Mouse (Mus musculus) heart, embryonic 16.5 days (tissue): ENCODE measurements at regions not wholly inside any gene's neighbourhood (a gene's known extent, or its start where the extent isn't known, plus 50 kb on each side); places are given as distances from the start of the nearest gene placed in this dataset.

ENCODE experiments used
- ATAC-seq: fragments of 200-750 bp; cut with Nextera tagmentation; replicated peaks from 2 replicates; pipeline ENCODE4 v1.8.0; 2017; ENCODE audit warnings: moderate number of reproducible peaks; ENCODE audit not compliant: insufficient read depth, low FRiP score; ENCODE audit errors: extremely low read depth
- H3K27ac ChIP-seq: fragments of 300-500 bp; sonication (generic); 2 replicates; pipeline ENCODE4 v1.5.1; 2014; ENCODE audit warnings: mild to moderate bottlenecking, low read length, control low read depth, moderate library complexity
- H3K27me3 ChIP-seq: fragments of 300-500 bp; sonication (generic); 2 replicates; pipeline ENCODE4 v1.6.1; 2014; ENCODE audit warnings: low read length, mixed read lengths; ENCODE audit not compliant: control insufficient read depth, insufficient read depth
- H3K36me3 ChIP-seq: fragments of 300-500 bp; sonication (generic); 2 replicates; pipeline ENCODE4 v1.6.1; 2014; ENCODE audit not compliant: control insufficient read depth, insufficient read depth
- H3K4me1 ChIP-seq: fragments of 300-500 bp; sonication (generic); 2 replicates; pipeline ENCODE4 v1.6.1; 2014; ENCODE audit warnings: low read length, mixed read lengths; ENCODE audit not compliant: control insufficient read depth, insufficient read depth
- H3K4me2 ChIP-seq: fragments of 300-500 bp; sonication (generic); 2 replicates; pipeline ENCODE4 v1.6.1; 2014; ENCODE audit warnings: low read depth, mild to moderate bottlenecking, control low read depth, low read length
- H3K4me3 ChIP-seq: fragments of 300-500 bp; sonication (generic); 2 replicates; pipeline ENCODE4 v1.5.1; 2014; ENCODE audit warnings: mild to moderate bottlenecking, control low read depth, low read length
- H3K9ac ChIP-seq: fragments of 300-500 bp; sonication (generic); 2 replicates; pipeline ENCODE4 v1.6.1; 2014; ENCODE audit warnings: low read length, control low read depth
- H3K9me3 ChIP-seq: fragments of 300-500 bp; sonication (generic); replicated peaks from 2 replicates; pipeline ENCODE4 v1.6.1; 2016; ENCODE audit warnings: low read length; ENCODE audit not compliant: control insufficient read depth
- WGBS: fragments of 180-500 bp; shearing (Covaris S2); extraction: QIAGEN DNeasy Blood & Tissue Kit; methylation state at CpG from one replicate; pipeline ENCODE4 v1.1.7; 2014; 5-methylcytosine and 5-hydroxymethylcytosine counted together

DNA sequence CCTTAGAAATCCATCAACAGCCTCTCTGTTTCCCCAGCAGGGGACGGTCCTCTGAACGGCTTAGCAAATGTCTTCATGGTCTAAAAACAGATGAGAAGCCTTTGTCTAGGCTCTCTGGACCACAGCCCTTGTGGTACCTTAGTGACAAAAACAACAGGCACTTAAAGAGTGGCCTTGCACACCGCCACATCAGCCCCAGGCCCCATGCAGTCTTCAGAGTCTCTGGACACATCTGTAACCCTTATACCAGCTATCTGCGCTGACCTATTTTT is 87.2 kb upstream of the Npas2 start:
- Histone ChIP-seq H3K27ac (no peak overlapping the region; the same call in 1 of the 2 replicates), H3K36me3 (no peaks in the 10 kb centered on the region), H3K9ac (no peak overlapping the region), H3K4me1 (peaks cover 15% of the 10 kb centered on the region), H3K4me2 (no peak overlapping the region), H3K27me3 (no peaks in the 10 kb centered on the region), H3K9me3 (no peaks in the 10 kb centered on the region), H3K4me3 (no peak overlapping the region)
- WGBS, result 71% methylated on average over 4 of the region's 4 CpGs
- no peak for ATAC-seq

DNA sequence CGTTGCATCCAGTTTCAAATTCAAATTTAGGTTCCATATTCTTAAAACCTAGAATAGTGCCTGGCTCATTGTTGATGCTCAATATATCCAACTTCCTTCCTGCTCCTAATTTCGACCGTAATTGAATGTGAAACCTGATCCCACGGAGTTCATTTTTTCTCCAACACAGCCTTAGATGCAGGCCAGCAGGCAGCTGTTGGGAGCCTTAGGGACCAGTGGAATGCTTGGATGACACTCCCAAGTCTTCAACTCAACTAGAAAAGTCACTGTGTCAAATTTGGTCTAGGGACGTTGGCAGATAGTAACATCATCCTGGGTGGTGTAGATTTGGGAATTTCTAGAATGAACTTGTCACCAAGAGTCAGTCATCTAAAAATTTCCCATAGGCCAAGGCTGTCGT is 86.9 kb upstream of the Npas2 start:
- Histone ChIP-seq H3K9ac (no peak overlapping the region), H3K4me1 (peaks cover 15% of the 10 kb centered on the region), H3K4me2 (no peak overlapping the region), H3K36me3 (no peaks in the 10 kb centered on the region), H3K27me3 (no peaks in the 10 kb centered on the region), H3K27ac (no peak overlapping the region; the same call in 1 of the 2 replicates), H3K4me3 (no peak overlapping the region), H3K9me3 (no peaks in the 10 kb centered on the region)
- ATAC-seq, result no peak
- 68% methylated on average over 6 of the region's 6 CpGs for WGBS

DNA sequence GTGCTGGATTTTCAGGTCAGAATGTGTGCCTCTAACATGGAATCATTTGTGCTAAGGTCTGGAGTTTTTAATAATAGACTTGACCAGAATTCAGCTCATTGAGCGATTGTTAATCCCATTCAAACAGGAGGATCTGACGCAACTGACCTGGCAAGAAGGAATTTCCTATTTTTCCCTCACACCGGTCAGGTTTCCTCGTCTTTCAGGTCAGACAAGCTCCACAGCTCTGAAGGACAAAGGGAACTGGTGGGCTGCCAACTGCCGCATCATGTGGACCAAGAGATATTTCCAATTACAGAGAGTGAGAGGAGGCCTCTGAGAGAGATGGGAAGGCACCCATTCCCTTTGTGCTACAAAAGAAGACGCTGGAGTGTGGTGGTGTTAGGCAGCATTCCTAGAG is 77.2 kb upstream of the Npas2 start:
- no peak overlapping the region for H3K9ac ChIP-seq
- ATAC-seq, result no peak
- H3K27me3 ChIP-seq, result no peaks in the 10 kb centered on the region
- no peaks in the 10 kb centered on the region for H3K4me1 ChIP-seq
- H3K9me3 ChIP-seq, result no peaks in the 10 kb centered on the region; the same call in 1 of the 2 replicates
- H3K36me3 ChIP-seq, result no peaks in the 10 kb centered on the region
- no peak overlapping the region for H3K27ac ChIP-seq
- H3K4me3 ChIP-seq, result no peak overlapping the region
- 84% methylated on average over 6 of the region's 6 CpGs for WGBS
- H3K4me2 ChIP-seq, result no peak overlapping the region

DNA sequence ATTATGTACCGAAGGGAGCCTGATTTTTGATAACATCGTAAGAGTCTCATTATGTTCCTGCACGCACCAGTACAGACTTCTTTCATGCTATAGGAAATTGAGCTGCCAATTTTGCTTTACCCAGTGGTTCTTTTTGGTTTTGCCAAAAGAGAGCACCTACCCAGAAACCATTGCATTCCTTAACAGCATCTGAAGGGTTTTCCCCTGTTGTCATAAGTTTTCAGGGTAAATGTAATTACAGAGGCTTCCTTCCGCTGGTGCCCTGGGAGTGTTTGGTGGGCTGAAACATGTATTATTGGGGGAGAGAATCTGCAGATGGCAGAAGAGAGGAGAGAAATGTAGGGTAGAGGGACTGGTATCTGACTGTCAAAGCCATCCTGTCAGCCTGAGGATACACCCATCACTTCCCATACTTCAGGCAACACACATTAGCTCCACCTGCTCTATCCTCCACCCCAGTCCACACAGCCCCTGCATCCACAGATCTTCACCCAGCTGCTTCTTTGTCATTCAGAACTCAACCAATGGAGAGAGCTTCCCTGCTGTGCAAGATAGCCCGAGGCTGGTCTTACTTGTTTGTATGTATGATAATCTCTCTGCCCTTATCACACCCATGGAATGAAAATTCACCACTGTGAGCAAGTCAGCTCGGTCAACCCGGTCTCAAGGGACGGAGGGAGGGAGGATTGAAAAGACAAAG is 71.1 kb upstream of the Npas2 start:
- H3K9me3 ChIP-seq, result peaks cover 4% of the 10 kb centered on the region; the same call in 1 of the 2 replicates
- no peak overlapping the region for H3K9ac ChIP-seq
- no peak overlapping the region for H3K4me2 ChIP-seq
- H3K27me3 ChIP-seq, result no peaks in the 10 kb centered on the region
- 55% methylated on average over 8 of the region's 8 CpGs for WGBS
- H3K4me3 ChIP-seq, result no peak overlapping the region
- H3K4me1 ChIP-seq, result peaks cover 8% of the 10 kb centered on the region
- no peak for ATAC-seq
- H3K36me3 ChIP-seq, result no peaks in the 10 kb centered on the region
- no peak overlapping the region for H3K27ac ChIP-seq

DNA sequence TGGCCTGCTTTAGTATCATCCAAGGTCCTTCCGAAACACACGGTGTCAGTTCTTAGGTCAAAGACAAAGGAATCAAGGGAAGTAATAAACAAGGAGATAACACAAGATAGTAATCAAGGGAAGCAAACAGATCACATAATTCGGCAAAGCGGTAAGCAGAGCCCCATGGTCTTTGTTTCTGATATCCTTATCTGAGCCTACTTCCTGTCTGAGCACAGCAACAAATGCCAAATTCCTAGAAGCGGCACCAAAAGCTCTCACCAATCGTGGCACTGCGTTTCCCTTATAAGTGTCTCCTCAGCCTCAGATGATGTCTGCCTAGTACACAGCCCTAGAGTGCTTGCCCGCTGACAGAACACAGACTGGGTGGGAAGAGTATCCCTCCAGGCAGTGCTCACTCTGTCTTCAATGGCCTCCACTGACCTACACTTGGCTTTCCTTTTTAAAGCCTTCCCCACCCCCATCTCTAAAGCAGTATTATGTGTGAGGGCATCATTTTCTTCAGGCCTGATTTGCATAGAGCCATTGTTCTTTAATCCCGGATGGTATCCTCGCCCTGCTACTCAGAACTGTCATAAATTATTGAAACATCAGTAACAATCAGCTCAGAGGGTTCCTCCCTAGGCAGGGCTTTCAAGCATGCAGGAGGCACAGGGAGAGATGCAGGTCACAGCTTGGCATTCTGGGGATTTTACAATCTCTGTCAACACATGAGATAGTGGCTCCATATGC is 70.3 kb upstream of the Npas2 start:
- H3K27ac ChIP-seq, result no peak overlapping the region
- ATAC-seq, result no peak
- no peaks in the 10 kb centered on the region for H3K27me3 ChIP-seq
- no peaks in the 10 kb centered on the region for H3K36me3 ChIP-seq
- no peak overlapping the region for H3K9ac ChIP-seq
- 26% methylated on average over 10 of the region's 10 CpGs for WGBS
- H3K4me2 ChIP-seq, result no peak overlapping the region
- peaks cover 8% of the 10 kb centered on the region for H3K4me1 ChIP-seq
- peaks cover 4% of the 10 kb centered on the region; the same call in 1 of the 2 replicates for H3K9me3 ChIP-seq
- H3K4me3 ChIP-seq, result no peak overlapping the region

DNA sequence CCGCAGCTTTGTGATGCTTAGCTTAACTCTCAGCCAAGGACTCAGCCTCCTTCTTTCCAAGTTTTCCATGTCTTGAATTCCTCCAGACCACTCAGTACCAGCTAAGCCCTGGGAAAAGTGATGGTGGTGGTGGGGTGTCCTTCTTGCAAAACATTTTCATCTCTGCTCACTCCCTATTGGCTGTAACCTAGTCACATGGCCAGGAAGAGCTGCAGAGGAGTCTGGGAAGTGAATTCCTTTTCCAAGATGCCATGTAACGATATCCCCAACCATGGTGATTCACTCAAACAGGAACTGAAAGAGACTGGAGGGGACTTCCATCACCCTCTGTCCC is 69.8 kb upstream of the Npas2 start:
- Histone ChIP-seq H3K4me2 (no peak overlapping the region), H3K4me1 (peaks cover 8% of the 10 kb centered on the region), H3K4me3 (no peak overlapping the region), H3K36me3 (no peaks in the 10 kb centered on the region), H3K9me3 (peaks cover 4% of the 10 kb centered on the region; the same call in 1 of the 2 replicates), H3K27me3 (no peaks in the 10 kb centered on the region), H3K27ac (no peak overlapping the region), H3K9ac (no peak overlapping the region)
- WGBS, result 56% methylated on average over 2 of the region's 2 CpGs
- no peak for ATAC-seq

DNA sequence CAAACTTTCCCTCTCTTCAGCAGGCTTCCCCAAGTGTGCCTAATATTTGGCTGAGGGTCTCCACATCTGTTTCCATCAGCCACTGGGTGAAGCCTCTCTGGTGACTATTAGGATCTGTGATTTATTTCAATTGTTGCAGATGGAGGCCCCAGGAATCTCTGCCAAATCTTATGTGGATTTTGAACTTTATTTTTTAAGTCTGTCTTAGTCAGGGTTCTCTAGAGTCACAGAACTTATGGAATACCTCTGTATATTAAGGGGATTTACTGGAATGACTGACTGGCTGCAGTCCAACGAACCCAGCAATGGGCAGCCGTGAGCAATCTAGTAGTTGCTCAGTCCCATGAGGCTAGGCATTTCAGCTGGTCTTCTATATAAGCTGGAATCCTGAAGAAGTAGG is 59.0 kb upstream of the Npas2 start:
- Histone ChIP-seq H3K4me1 (no peaks in the 10 kb centered on the region), H3K4me2 (no peak overlapping the region), H3K9me3 (no peaks in the 10 kb centered on the region), H3K4me3 (no peak overlapping the region), H3K9ac (no peak overlapping the region), H3K36me3 (no peaks in the 10 kb centered on the region), H3K27ac (no peak overlapping the region), H3K27me3 (no peaks in the 10 kb centered on the region)
- no peak for ATAC-seq
- 67% methylated on average over 2 of the region's 2 CpGs for WGBS

DNA sequence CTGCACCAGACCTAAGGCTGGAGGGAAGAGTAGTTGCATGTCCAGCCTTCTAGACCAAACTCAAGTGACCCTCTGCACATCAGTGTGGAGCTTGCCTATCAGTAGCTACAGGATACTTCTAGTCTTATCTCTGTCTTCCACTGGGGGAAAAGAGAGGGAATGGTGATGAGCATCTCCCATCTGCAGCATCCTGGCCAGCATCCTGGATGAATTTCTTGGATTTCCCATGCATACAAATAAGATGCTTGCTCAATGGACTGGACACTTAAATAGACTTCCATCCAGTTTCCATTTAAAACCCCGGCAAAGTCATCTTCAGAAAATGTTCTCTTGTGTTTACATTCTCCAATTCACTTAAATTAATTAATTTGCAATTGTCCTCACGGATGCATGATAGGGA is 50.5 kb upstream of the Npas2 start:
- H3K4me1 ChIP-seq, result no peaks in the 10 kb centered on the region

DNA sequence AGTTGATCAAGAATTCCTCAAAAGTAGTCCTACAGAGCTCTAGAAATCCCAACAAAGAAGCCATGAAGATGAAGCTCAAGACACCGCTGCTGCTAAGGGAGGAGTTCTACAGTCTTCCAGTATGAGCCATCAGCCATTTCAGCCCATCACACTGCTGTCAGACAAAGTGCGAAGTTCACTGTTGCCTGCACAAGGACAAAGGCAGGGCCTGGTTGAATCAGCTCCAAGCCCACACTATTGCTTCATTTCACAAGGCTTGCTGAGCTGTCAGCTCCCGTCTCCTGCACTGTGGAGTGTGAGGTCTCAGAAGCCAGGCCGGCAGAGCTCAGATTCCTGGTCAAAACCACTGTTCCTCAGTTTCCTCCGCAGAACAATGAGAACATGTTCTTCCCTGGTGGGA is 49.9 kb upstream of the Npas2 start:
- no peaks in the 10 kb centered on the region for H3K9me3 ChIP-seq
- no peak for ATAC-seq
- H3K36me3 ChIP-seq, result no peaks in the 10 kb centered on the region
- no peak overlapping the region for H3K9ac ChIP-seq
- H3K27ac ChIP-seq, result no peak overlapping the region
- H3K4me2 ChIP-seq, result no peak overlapping the region
- H3K4me3 ChIP-seq, result no peak overlapping the region
- H3K4me1 ChIP-seq, result no peaks in the 10 kb centered on the region
- WGBS, result 86% methylated on average over 5 of the region's 5 CpGs
- H3K27me3 ChIP-seq, result no peaks in the 10 kb centered on the region

More for the DNA sequence above, 50.5 kb upstream of the Npas2 start:
- no peaks in the 10 kb centered on the region for H3K36me3 ChIP-seq
- no peaks in the 10 kb centered on the region for H3K27me3 ChIP-seq
- H3K4me2 ChIP-seq, result no peak overlapping the region
- no peak overlapping the region for H3K27ac ChIP-seq
- no peak overlapping the region for H3K9ac ChIP-seq
- H3K9me3 ChIP-seq, result no peaks in the 10 kb centered on the region
- no peak overlapping the region for H3K4me3 ChIP-seq
- no peak for ATAC-seq
- 81% methylated on average over 2 of the region's 2 CpGs for WGBS
